Mouse (Mus musculus): ENCODE measurements around the gene Bcan. TPM values are rescaled to one million over a fixed set of nuclear protein-coding genes. Genes with fewer than 3 reads are reported as not detected.

Bcan gene
- polyA plus RNA-seq, 1 experiment from 2014 or later: 0.08 TPM

GRCm38 (mm10) chr3:87944838-87945600 is 55.0 kb downstream of the Bcan start:
- Histone ChIP-seq H3K27ac (replicated peaks) (no peak overlapping the region), H3K9me3 (ENCODE audit: control insufficient read depth, low read length) (no peaks in the 10 kb centered on the region), H3K27me3 (ENCODE audit: control insufficient read depth, insufficient read depth, low read length) (no peaks in the 10 kb centered on the region), H3K4me1 (replicated peaks; ENCODE audit: control insufficient read depth, insufficient read depth) (peaks cover 3% of the 10 kb centered on the region), H3K9ac (ENCODE audit: low read length) (0 out of 2 replicates have a peak overlapping the region, but pooled peaks have one; percentile 14), H3K36me3 (ENCODE audit: control insufficient read depth, insufficient read depth, low read length) (0 out of 2 replicates have a peak, but pooled peaks cover 3% of the 10 kb centered on the region), H3K4me2 (replicated peaks; ENCODE audit: low read depth) (no peak overlapping the region), H3K4me3 (ENCODE audit: low read depth, low read length) (no peak overlapping the region)
- TF ChIP-seq EP300 (optimal IDR thresholded peaks at IDR 0.05) (no peak), CTCF (IDR thresholded peaks at IDR 0.05; ENCODE audit: low read depth) (no peak)
- ATAC-seq (ENCODE audit: low FRiP score, low TSS enrichment): peak; percentile 58
- peak; percentile 17 for DNase-seq (ENCODE audit: low spot score)
- 19% methylated on average over 3 of the region's 4 CpGs for WGBS

DNA sequence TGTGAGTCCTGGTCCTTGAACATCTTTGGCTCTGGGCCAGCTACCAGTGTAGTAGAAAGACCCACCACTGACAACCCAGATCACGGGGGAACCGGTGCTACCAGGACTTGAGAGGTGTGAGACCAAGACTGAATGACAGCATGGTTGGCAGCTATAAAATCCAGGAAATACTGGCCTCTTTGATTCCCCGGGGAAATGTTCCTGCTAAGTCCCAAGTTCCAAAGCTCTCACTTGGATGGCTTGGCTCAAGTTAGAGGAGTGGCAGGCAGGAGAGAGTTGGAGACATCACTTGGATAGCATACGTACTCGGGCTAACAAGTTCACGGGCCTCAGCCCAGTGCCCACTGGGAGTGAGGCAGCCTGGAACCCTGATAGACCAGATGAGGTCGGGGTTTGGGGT is 56.4 kb downstream of the Bcan start:
- H3K4me3 ChIP-seq (ENCODE audit: low read depth, low read length): no peak overlapping the region
- no peak for DNase-seq (ENCODE audit: low spot score)
- peaks cover 3% of the 10 kb centered on the region for H3K4me1 ChIP-seq (replicated peaks; ENCODE audit: control insufficient read depth, insufficient read depth)
- no peaks in the 10 kb centered on the region for H3K9me3 ChIP-seq (ENCODE audit: control insufficient read depth, low read length)
- no peak overlapping the region; the same call in 1 of the 2 replicates for H3K27ac ChIP-seq (replicated peaks)
- no peak overlapping the region for H3K4me2 ChIP-seq (replicated peaks; ENCODE audit: low read depth)
- 72% methylated on average over 7 of the region's 7 CpGs for WGBS
- peaks cover 6% of the 10 kb centered on the region; the same call in 1 of the 2 replicates for H3K36me3 ChIP-seq (ENCODE audit: control insufficient read depth, insufficient read depth, low read length)
- TF ChIP-seq CTCF (IDR thresholded peaks at IDR 0.05; ENCODE audit: low read depth) (no peak), EP300 (optimal IDR thresholded peaks at IDR 0.05) (no peak)
- no peaks in the 10 kb centered on the region for H3K27me3 ChIP-seq (ENCODE audit: control insufficient read depth, insufficient read depth, low read length)
- H3K9ac ChIP-seq (ENCODE audit: low read length): no peak overlapping the region
- ATAC-seq (ENCODE audit: low FRiP score, low TSS enrichment): no peak

GRCm38 (mm10) chr3:87942471-87942870 is 57.6 kb downstream of the Bcan start:
- Histone ChIP-seq H3K4me3 (ENCODE audit: low read depth, low read length) (no peak overlapping the region), H3K9ac (ENCODE audit: low read length) (no peak overlapping the region), H3K4me1 (replicated peaks; ENCODE audit: control insufficient read depth, insufficient read depth) (peaks cover 3% of the 10 kb centered on the region; the same call in 1 of the 2 replicates), H3K9me3 (ENCODE audit: control insufficient read depth, low read length) (no peaks in the 10 kb centered on the region), H3K4me2 (replicated peaks; ENCODE audit: low read depth) (no peak overlapping the region), H3K27ac (replicated peaks) (no peak overlapping the region), H3K27me3 (ENCODE audit: control insufficient read depth, insufficient read depth, low read length) (no peaks in the 10 kb centered on the region), H3K36me3 (ENCODE audit: control insufficient read depth, insufficient read depth, low read length) (peaks cover 9% of the 10 kb centered on the region; the same call in 1 of the 2 replicates)
- TF ChIP-seq CTCF (IDR thresholded peaks at IDR 0.05; ENCODE audit: low read depth) (no peak), EP300 (optimal IDR thresholded peaks at IDR 0.05) (no peak)
- WGBS: 75% methylated on average over 2 of the region's 2 CpGs
- no peak for ATAC-seq (ENCODE audit: low FRiP score, low TSS enrichment)
- no peak for DNase-seq (ENCODE audit: low spot score)

- Histone ChIP-seq H3K4me1 (replicated peaks; ENCODE audit: control insufficient read depth, insufficient read depth) (peaks cover 3% of the 10 kb centered on the region; the same call in 1 of the 2 replicates), H3K4me2 (replicated peaks; ENCODE audit: low read depth) (no peak overlapping the region), H3K36me3 (ENCODE audit: control insufficient read depth, insufficient read depth, low read length) (peaks cover 9% of the 10 kb centered on the region; the same call in 1 of the 2 replicates), H3K9ac (ENCODE audit: low read length) (no peak overlapping the region), H3K4me3 (ENCODE audit: low read depth, low read length) (no peak overlapping the region), H3K9me3 (ENCODE audit: control insufficient read depth, low read length) (no peaks in the 10 kb centered on the region), H3K27me3 (ENCODE audit: control insufficient read depth, insufficient read depth, low read length) (no peaks in the 10 kb centered on the region), H3K27ac (replicated peaks) (no peak overlapping the region)
- DNase-seq (ENCODE audit: low spot score) (no peak), ATAC-seq (ENCODE audit: low FRiP score, low TSS enrichment) (no peak)
- peak; percentile 17; the same call in 1 of the 2 replicates for TF ChIP-seq CTCF (IDR thresholded peaks at IDR 0.05; ENCODE audit: low read depth)
- TF ChIP-seq EP300 (optimal IDR thresholded peaks at IDR 0.05): no peak
- 62% methylated on average over 5 of the region's 5 CpGs for WGBS
These were observed 59.4 kb downstream of the Bcan start for GRCm38 (mm10) chr3:87940611-87941010.

Other genes with a start within 250 kb of the Bcan start
- gene Ntrk1, start 205.1 kb downstream of the Bcan start, polyA plus RNA-seq (2015; fragmentation: Nextera tagmentation; extraction: Ambion mirVana): 0.39 and 0.41 TPM in 2 replicates
- 0.18 and 0.19 TPM in 2 replicates for gene Insrr, start 203.3 kb downstream of the Bcan start, polyA plus RNA-seq (2015; fragmentation: Nextera tagmentation; extraction: Ambion mirVana)
- gene Pear1, start 175.9 kb downstream of the Bcan start, polyA plus RNA-seq (2015; fragmentation: Nextera tagmentation; extraction: Ambion mirVana): 6.1 and 6.8 TPM in 2 replicates
- 0.08 and 0.11 TPM in 2 replicates for gene Sh2d2a, start 153.5 kb downstream of the Bcan start, polyA plus RNA-seq (2015; fragmentation: Nextera tagmentation; extraction: Ambion mirVana)
- gene Prcc, start 114.6 kb downstream of the Bcan start, polyA plus RNA-seq (2015; fragmentation: Nextera tagmentation; extraction: Ambion mirVana): 7.1 and 8.0 TPM in 2 replicates
- 165 and 168 TPM in 2 replicates for gene Hdgf, start 93.9 kb downstream of the Bcan start, polyA plus RNA-seq (2015; fragmentation: Nextera tagmentation; extraction: Ambion mirVana)
- 61.4 and 63.4 TPM in 2 replicates for gene Mrpl24, start 80.7 kb downstream of the Bcan start, polyA plus RNA-seq (2015; fragmentation: Nextera tagmentation; extraction: Ambion mirVana)
- gene Isg20l2, start 69.9 kb downstream of the Bcan start, polyA plus RNA-seq (2015; fragmentation: Nextera tagmentation; extraction: Ambion mirVana): 20.2 and 21.5 TPM in 2 replicates
- 7.1 and 7.6 TPM in 2 replicates for gene Rrnad1, start 69.5 kb downstream of the Bcan start, polyA plus RNA-seq (2015; fragmentation: Nextera tagmentation; extraction: Ambion mirVana)
- 40.4 and 44.3 TPM in 2 replicates for gene Crabp2, start 51.6 kb downstream of the Bcan start, polyA plus RNA-seq (2015; fragmentation: Nextera tagmentation; extraction: Ambion mirVana)
- 5.3 and 5.7 TPM in 2 replicates for gene Nes, start 29.2 kb downstream of the Bcan start, polyA plus RNA-seq (2015; fragmentation: Nextera tagmentation; extraction: Ambion mirVana)
- not detected in 2 replicates for gene Hapln2, start 27.4 kb upstream of the Bcan start, polyA plus RNA-seq (2015; fragmentation: Nextera tagmentation; extraction: Ambion mirVana)
- 17.4 and 19.2 TPM in 2 replicates for gene Gpatch4, start 42.9 kb upstream of the Bcan start, polyA plus RNA-seq (2015; fragmentation: Nextera tagmentation; extraction: Ambion mirVana)
- 134 and 142 TPM in 2 replicates for gene Naxe, start 58.3 kb upstream of the Bcan start, polyA plus RNA-seq (2015; fragmentation: Nextera tagmentation; extraction: Ambion mirVana)
- gene Ttc24, start 78.1 kb upstream of the Bcan start, polyA plus RNA-seq (2015; fragmentation: Nextera tagmentation; extraction: Ambion mirVana): not detected in 2 replicates
- gene Iqgap3, start 81.7 kb upstream of the Bcan start, polyA plus RNA-seq (2015; fragmentation: Nextera tagmentation; extraction: Ambion mirVana): 3.8 and 4.5 TPM in 2 replicates
- 10.6 and 13.0 TPM in 2 replicates for gene Mef2d, start 142.1 kb upstream of the Bcan start, polyA plus RNA-seq (2015; fragmentation: Nextera tagmentation; extraction: Ambion mirVana)